Mouse (Mus musculus): ENCODE results near the gene Trpm1.
A peak's percentile ranks its signal among the peaks of the same experiment; 100 is the strongest.

The Trpm1 gene

DNA sequence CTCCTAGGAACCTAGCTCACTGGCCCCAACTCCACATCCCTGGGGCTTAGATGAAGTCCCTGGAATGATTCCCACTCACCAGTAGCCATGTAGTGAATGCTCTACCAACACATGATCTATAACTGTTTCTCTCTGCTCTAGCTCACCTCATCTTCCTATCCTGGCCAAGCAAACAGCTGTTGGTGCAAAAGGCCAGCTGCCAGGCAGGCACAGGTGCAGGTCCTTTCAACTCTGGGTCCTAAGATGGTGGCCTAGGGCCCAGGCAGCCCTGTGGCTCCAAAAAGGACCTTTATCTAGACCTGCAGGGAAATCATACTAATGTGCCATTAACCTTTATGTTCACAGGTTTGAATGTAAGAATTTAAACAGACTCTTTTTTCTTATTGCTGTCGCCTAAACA, 10.3 kb downstream of the Trpm1 start:
- DNase-seq (ENCODE audit: low read depth, low spot score): no peak

- no peak for DNase-seq (ENCODE audit: low read depth, low spot score)
Observed at GRCm38 (mm10) chr7:64164997-64165396, 11.4 kb downstream of the Trpm1 start.

GRCm38 (mm10) chr7:64166025-64166424, 12.4 kb downstream of the Trpm1 start:
- no peak for DNase-seq (ENCODE audit: low read depth, low spot score)

DNA sequence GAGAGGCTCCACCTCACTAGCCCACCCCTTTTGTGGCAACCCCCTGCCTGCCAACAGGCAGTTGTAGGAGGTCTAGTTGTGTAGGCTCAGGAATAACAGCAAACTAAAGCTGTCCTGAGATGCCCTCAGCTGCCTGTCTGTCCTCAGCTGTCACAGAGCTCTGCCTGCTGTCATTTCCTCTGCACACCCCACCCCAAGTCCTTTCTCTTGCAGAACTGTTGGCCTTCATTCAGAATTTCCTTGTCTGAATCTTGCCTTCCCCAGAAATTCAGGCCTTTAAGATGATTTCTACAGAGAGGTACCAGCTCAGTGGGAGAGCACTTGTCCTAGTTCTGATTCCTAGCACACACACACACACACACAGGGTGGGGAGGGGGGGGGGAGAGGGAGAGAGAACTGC, 13.1 kb downstream of the Trpm1 start:
- no peak for DNase-seq (ENCODE audit: low read depth, low spot score)

DNA sequence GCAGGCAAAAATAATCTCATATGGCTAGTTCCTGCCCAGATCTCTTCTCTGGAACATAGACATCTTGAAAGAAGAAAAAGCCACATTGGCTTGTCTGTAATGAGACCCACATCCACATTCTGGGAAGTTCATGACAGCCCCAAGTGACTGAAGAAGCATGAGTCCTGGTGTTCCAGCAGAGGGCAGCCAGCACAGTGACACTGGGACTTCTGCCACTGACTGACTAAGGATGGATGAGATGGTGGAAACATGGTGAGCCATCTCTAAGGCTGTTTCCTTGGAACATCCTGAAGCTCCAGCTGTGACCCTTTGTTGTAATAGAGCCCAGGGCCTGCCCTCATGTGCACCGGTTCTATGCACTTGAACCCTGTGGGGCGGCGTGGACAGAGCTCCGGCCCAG, 25.7 kb downstream of the Trpm1 start:
- DNase-seq (ENCODE audit: low read depth, low spot score): no peak

- peak; percentile 36 for DNase-seq (ENCODE audit: low read depth, low spot score)
Observed at GRCm38 (mm10) chr7:64185203-64185931, 31.7 kb downstream of the Trpm1 start.

DNA sequence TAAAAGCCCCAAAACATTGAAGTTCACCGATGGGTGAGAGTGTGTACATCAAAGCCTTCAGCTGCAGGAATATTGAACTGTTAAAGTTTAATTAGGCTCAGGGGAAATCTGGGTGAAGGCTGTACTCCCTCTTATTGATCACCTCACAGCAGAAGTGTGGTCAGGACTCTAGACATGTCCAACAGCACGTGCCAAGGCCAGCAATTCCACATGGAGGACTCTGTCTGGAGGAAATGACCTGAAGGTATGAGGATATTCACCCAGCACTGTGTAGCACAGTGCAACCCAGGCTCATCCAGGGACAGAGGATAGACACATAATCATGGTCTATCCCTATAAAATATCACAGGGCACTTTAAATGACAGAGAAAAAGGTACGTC, 32.3 kb downstream of the Trpm1 start:
- no peak for DNase-seq (ENCODE audit: low read depth, low spot score)

GRCm38 (mm10) chr7:64192261-64192943, 38.8 kb downstream of the Trpm1 start:
- DNase-seq (ENCODE audit: low read depth, low spot score): peak; percentile 55

DNA sequence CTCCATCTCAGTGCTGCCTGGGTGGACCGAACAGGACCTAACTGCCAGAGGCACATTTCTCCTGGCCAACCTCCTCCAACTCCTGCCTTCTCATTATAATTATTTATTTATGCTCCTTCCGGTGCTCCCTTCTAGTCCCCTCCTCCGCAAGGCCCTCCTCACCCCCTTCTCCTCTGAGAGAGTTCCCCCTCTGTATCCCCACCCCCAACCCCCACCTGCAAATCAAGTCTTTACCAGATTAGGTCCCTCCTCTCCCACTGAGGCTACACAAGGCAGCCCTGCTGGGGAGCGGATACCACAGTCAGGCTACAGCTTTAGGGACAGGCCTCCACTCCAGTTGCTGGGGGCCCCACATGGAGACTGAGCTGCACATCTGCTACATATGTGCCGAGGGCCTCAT, 39.8 kb downstream of the Trpm1 start:
- peak; percentile 59 for DNase-seq (ENCODE audit: low read depth, low spot score)

DNA sequence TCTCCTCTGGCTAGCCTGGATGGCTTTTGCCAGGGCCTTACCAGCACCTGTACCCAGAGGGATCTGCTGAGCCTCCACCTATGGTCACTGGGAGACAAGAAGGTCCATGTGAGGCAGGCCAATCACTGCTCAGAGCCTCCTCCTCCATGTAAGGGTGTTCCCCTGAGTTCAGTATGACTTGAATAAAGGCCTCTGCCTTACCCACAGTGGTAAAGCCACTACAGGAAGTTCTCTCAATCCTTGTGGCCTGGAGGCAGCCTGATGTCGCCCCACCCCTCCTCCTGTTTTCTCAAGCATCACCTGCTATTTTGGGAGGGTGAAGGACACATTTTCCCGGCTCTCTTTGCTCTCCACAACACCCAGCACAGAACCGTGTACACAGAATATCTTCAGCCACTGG, 42.5 kb downstream of the Trpm1 start:
- no peak for DNase-seq (ENCODE audit: low read depth, low spot score)

DNA sequence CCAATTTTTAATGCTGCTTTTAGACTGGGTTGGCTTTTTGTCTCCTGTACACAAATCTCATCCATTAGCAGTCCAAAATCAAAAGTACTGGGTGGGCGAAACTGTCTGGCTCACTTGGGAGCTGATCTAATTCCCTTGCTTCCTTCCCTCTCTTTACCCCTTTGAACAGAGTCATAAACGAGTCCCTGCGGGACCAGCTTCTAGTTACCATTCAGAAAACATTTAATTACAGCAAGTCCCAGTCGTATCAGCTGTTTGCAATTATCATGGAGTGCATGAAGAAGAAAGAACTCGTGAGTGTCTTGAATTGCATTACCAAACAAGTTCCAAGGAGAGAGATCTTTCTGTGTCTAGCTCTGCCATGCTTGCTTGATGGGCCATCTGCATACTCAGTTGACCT, 55.1 kb downstream of the Trpm1 start:
- DNase-seq (ENCODE audit: low read depth, low spot score): no peak

DNA sequence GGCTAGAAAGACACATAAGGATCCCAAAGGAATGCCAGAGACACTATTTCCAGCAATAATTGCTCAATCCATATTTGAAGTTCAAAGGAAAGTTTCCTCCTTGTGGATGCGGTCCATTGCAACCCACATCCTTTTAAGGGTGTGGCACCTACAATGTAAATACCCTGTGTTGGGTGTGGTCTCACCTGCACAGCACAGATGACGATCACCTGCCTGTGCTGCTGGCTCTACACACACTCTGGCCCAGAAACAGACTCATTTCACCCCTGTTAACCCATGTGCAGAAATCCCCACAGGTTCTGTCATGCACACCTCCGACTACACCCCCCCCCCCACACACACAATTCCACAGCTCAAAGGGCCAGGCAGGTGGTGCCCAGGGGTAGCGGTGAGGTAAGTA, 59.2 kb downstream of the Trpm1 start:
- no peak for DNase-seq (ENCODE audit: low read depth, low spot score)

DNA sequence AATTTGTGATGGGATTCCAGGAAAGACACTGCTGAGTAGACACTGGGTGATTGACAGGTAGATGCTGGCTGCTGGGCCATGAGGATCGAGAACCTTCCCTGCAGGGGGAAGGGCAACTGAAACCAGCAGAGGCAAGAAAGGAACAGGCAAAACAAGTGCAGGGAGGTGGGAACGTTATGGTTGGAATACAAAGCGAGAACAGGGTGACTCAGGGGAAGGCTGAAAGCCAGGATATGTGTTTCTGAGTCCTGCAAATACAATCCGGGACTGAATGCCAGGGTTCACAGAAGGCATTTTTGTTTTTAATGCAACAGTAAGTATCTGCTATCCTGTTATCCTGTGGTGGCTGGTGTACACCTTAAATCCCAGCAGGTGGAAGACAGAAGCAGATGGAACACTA, 60.4 kb downstream of the Trpm1 start:
- DNase-seq (ENCODE audit: low read depth, low spot score): no peak

GRCm38 (mm10) chr7:64215613-64216012, 62.0 kb downstream of the Trpm1 start:
- DNase-seq (ENCODE audit: low read depth, low spot score): no peak

GRCm38 (mm10) chr7:64217428-64217827, 63.8 kb downstream of the Trpm1 start:
- no peak for DNase-seq (ENCODE audit: low read depth, low spot score)

- DNase-seq (ENCODE audit: low read depth, low spot score): no peak
Observed at GRCm38 (mm10) chr7:64219765-64220164, 66.1 kb downstream of the Trpm1 start.

GRCm38 (mm10) chr7:64223215-64223614, 69.6 kb downstream of the Trpm1 start:
- no peak for DNase-seq (ENCODE audit: low read depth, low spot score)

DNA sequence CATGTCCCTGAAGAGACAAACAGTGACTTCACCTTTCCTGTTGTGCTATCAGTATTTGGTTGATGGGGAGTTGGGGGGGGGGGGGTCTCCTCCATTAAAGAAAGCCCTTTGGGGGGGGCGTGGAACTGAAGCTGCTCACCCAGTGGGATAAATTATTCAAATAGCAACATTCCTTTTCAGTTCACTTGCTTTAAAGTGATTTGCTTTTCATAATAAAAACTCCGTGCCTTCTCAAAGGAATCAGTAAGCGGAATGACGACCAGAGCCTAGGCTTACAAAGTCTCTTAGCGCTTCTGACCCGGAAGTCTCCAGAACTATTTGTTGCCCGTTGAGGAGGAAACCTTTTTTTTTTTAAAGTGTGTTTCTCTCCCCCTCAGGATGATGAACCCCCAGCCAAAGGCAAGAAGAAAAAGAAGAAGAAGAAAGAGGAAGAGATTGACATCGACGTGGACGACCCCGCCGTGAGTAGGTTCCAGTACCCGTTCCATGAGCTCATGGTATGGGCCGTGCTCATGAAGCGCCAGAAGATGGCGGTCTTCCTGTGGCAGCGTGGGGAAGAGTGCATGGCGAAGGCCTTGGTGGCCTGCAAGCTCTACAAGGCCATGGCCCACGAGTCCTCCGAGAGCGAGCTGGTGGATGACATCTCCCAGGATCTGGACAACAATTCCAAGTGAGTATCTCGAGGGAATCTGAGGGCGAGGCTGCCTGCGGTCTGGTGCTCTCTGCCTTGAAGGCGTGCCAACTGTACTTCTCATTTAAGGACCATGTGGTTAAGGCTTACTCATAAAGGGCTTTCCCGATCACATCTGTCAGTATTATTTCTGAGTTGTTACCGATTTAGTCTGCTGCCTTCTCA, 72.9 kb downstream of the Trpm1 start:
- peak; percentile 32 for DNase-seq (ENCODE audit: low read depth, low spot score)

DNA sequence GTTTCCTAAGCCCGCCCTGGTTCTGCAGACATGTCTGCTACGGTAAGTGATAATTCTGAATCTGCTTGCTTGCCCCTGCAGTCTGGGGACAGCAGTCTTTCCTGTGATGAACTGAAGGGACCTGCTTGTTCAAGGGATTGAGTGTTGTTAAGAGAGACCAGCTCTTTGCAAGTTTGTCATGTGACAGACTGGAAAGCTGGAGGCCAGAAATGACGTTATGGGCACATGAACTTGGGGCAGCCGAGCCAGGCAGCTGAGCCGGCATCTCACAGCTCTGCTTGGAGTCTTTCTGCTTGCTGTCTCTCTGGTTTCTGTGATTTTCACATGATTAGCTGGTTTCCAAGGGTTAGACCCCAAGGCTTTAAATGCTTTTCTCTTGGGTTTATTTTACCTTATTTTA, 74.0 kb downstream of the Trpm1 start:
- no peak for DNase-seq (ENCODE audit: low read depth, low spot score)

GRCm38 (mm10) chr7:64228300-64228699, 74.7 kb downstream of the Trpm1 start:
- no peak for DNase-seq (ENCODE audit: low read depth, low spot score)

GRCm38 (mm10) chr7:64229911-64230310, 76.3 kb downstream of the Trpm1 start:
- DNase-seq (ENCODE audit: low read depth, low spot score): no peak

GRCm38 (mm10) chr7:64231001-64231400, 77.4 kb downstream of the Trpm1 start:
- peak; percentile 53 for DNase-seq (ENCODE audit: low read depth, low spot score)

- DNase-seq (ENCODE audit: low read depth, low spot score): no peak
Observed at GRCm38 (mm10) chr7:64231996-64232395, 78.4 kb downstream of the Trpm1 start.

All from R1 (cell line).